Mouse (Mus musculus) kidney, adult 2 months (tissue): ENCODE data around the gene Rnf126. TPM values are rescaled to one million over a fixed set of nuclear protein-coding genes. Genes with fewer than 3 reads are reported as not detected.

Experiments
- DNase-seq: peaks from one replicate; pipeline ENCODE4 v3.0.0; 2021
- H3K27ac ChIP-seq: fragments of 200-500 bp; 2 replicates; pipeline ENCODE4 v1.5.1; 2012; ENCODE audit warnings: low read depth, low read length, control low read depth, inconsistent platforms; ENCODE audit not compliant: insufficient read depth
- H3K27me3 ChIP-seq: fragments of 200-500 bp; replicated peaks from 2 replicates; pipeline ENCODE4 v1.6.1; 2012; ENCODE audit warnings: mild to moderate bottlenecking, moderate library complexity, low read length, inconsistent platforms; ENCODE audit not compliant: control insufficient read depth, insufficient read depth
- H3K36me3 ChIP-seq: fragments of 200-500 bp; 2 replicates; pipeline ENCODE4 v1.6.1; 2012; ENCODE audit warnings: mild to moderate bottlenecking, moderate library complexity, low read length, inconsistent platforms; ENCODE audit not compliant: control insufficient read depth, insufficient read depth
- H3K4me1 ChIP-seq: fragments of 200-500 bp; 2 replicates; pipeline ENCODE4 v1.6.1; 2011; ENCODE audit warnings: low read length; ENCODE audit not compliant: control insufficient read depth, insufficient read depth
- H3K4me3 ChIP-seq: fragments of 200-500 bp; 2 replicates; pipeline ENCODE4 v1.5.1; 2011; ENCODE audit warnings: mild to moderate bottlenecking, low read depth, low read length, control low read depth; ENCODE audit not compliant: insufficient read depth
- CTCF ChIP-seq: fragments of 200-500 bp; conservative IDR thresholded peaks from 2 replicates; pipeline ENCODE4 v1.5.1; 2011; ENCODE audit warnings: low read depth, mild to moderate bottlenecking, control low read depth, low read length, moderate library complexity, mixed read lengths; ENCODE audit not compliant: insufficient read depth, insufficient read length
- POLR2A ChIP-seq: fragments of 200-500 bp; IDR thresholded peaks from one replicate; pipeline ENCODE4 v1.6.1; 2011; ENCODE audit warnings: low read depth, low read length, control low read depth
- WGBS: fragments of 180-500 bp; shearing (Covaris S2); methylation state at CpG from one replicate; pipeline ENCODE4 v1.1.7; 2018; 5-methylcytosine and 5-hydroxymethylcytosine counted together
- polyA plus RNA-seq: library from polyadenylated mRNA; depleted of rRNA; stranded (reverse); fragments of >200 nt; gene quantifications from 2 replicates; pipeline ENCODE4 v1.2.3, GENCODE M21; 2012

Gene Rnf126
- polyA plus RNA-seq, 1 experiment, result 90.2 TPM

DNA sequence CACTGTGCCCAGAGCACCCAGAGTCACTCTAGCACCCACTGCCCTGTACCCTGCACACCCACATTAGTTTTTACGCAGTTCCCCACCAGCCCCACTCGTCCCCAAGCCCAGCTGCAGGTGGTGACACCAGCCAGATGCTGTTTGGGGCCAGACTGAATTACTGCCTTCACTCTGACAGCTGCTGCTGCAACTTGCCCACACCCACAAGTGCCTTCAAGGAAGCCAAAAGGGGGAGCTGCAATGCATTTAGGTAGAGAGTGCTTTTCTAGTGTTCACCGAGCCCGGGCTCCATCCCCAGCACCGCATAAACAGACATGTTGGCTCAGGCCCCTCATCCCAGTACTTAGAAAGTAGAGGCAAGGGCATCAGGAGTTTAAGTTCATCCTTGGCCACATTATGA lies 15.2 kb upstream of the Rnf126 start:
- whole genome bisulfite sequencing, result 82% methylated on average over 5 of the region's 5 CpGs

DNA sequence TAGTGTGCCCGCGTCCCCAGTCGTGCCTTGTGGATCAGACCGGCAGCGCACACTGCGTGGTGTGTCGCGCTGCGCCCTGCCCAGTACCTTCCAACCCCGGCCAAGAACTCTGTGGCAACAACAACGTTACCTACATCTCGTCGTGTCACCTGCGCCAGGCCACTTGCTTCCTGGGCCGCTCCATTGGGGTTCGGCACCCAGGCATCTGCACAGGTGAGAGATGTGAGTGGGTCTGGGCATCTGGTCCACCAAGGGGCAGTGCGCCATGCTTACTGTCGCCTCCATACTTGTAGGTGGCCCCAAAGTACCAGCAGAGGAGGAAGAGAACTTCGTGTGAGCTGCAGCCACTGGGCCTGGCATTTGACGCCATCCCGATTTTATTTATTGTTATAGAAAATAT lies 14.4 kb upstream of the Rnf126 start:
- no peak overlapping the region for H3K27ac ChIP-seq
- H3K4me1 ChIP-seq, result no peaks in the 10 kb centered on the region
- 38% methylated on average over 21 of the region's 21 CpGs for WGBS
- peak overlapping the region; percentile 61; the same call in 1 of the 2 replicates for H3K4me3 ChIP-seq
- no peaks in the 10 kb centered on the region for H3K27me3 ChIP-seq
- no peak for DNase-seq
- no peak for TF ChIP-seq POLR2A
- TF ChIP-seq CTCF, result no peak
- H3K36me3 ChIP-seq, result no peaks in the 10 kb centered on the region

More for the DNA sequence above, 15.2 kb upstream of the Rnf126 start:
- Histone ChIP-seq H3K27ac (no peak overlapping the region), H3K4me3 (no peak overlapping the region), H3K36me3 (no peaks in the 10 kb centered on the region), H3K4me1 (no peaks in the 10 kb centered on the region), H3K27me3 (no peaks in the 10 kb centered on the region)
- no peak for DNase-seq
- TF ChIP-seq POLR2A, result no peak
- no peak for TF ChIP-seq CTCF

DNA sequence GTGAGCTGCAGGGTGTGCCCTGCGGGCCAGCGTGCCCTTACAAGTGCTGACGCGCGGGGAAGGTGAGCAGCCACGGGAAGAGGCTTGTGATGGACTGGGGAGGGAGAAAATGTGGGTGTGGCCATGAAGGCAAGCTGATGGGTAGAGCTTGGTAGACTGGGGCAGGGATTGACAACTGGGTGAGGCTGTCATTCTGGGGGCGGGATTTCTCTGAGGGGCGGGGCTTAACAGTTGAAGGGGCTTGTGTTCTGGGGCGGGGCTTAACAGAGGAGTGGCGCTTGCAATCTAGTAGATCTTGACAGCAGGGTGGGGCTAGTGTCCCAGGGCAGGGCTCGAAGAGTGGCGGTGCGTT lies 13.9 kb upstream of the Rnf126 start:
- peak overlapping the region; percentile 61 for H3K4me3 ChIP-seq
- H3K27me3 ChIP-seq, result no peaks in the 10 kb centered on the region

DNA sequence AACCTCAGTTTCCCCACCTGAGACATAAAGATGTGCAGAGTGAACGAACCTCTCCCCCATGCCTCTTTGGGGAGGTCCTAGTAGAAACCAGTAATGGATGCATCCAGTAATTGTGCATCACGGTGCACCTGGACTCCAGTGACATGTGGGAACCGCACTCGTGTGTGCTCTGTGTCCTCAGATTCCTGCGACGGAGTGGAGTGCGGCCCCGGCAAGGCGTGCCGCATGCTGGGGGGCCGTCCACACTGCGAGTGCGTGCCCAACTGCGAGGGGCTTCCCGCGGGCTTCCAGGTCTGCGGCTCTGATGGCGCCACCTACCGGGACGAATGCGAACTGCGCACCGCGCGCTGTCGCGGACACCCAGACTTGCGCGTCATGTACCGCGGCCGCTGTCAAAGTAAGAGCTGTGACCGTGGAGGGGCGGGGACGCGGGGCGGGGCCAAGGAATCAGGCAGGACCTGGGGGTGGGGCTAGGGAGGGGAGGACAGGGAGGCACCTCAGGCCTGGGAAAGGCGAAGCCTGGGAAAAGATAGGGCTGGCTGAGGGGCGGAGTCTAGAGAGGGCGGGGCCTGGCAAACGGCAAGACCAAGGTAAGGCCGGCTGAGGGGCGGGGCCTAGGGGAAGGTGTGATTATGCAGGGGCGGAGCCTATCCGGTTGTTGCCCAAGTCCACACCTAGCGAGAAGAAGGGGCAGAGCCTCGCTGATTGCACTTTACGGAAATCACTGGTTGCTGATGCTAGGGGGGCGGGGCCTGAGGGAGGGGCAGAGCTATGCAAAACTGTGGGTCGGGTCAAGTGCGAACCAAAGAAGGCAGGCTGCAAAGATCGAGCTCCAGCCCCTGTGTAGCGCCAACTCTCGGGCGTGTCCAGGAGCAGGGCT lies 13.3 kb upstream of the Rnf126 start:
- peak overlapping the region; percentile 52 for H3K27ac ChIP-seq
- H3K36me3 ChIP-seq, result no peaks in the 10 kb centered on the region
- DNase-seq, result peak; percentile 99
- 2% methylated on average over 53 of the region's 55 CpGs for WGBS
- no peaks in the 10 kb centered on the region for H3K27me3 ChIP-seq
- TF ChIP-seq CTCF, result peak; percentile 76
- TF ChIP-seq POLR2A, result no peak
- peak overlapping the region; percentile 61 for H3K4me3 ChIP-seq
- H3K4me1 ChIP-seq, result no peaks in the 10 kb centered on the region

More for the DNA sequence above, 13.9 kb upstream of the Rnf126 start:
- Histone ChIP-seq H3K27ac (peak overlapping the region; percentile 52), H3K4me1 (no peaks in the 10 kb centered on the region), H3K36me3 (no peaks in the 10 kb centered on the region)
- TF ChIP-seq CTCF (0 out of 2 replicates have a peak, but pooled peaks have one; percentile 3), POLR2A (no peak)
- no peak for DNase-seq
- WGBS, result under 1% methylated on average over 13 of the region's 13 CpGs

DNA sequence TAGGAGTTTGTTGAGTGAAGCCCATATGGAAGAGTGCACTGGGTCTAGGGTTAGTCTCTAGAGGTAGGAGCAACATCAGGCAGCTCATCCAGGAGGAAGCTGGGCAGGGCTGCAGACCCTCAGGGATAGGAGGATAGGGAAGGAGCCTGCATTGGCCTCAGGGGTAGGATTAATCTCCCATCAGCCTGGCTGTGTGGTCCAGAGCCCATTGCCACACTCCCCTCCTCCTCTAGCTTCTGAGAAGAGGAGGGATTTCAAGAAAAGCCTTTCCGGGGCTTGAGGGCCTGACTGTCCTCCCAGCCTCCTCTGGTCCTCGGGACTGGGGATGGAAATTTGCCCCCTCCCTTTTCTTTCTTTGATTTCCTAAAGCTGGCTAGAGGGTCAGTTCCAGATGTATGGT lies 12.4 kb upstream of the Rnf126 start:
- Histone ChIP-seq H3K27me3 (no peaks in the 10 kb centered on the region), H3K36me3 (no peaks in the 10 kb centered on the region), H3K4me1 (no peaks in the 10 kb centered on the region), H3K4me3 (no peak overlapping the region), H3K27ac (no peak overlapping the region)
- no peak for TF ChIP-seq POLR2A
- TF ChIP-seq CTCF, result no peak
- WGBS, result 28% methylated on average over 2 of the region's 2 CpGs
- DNase-seq, result no peak

DNA sequence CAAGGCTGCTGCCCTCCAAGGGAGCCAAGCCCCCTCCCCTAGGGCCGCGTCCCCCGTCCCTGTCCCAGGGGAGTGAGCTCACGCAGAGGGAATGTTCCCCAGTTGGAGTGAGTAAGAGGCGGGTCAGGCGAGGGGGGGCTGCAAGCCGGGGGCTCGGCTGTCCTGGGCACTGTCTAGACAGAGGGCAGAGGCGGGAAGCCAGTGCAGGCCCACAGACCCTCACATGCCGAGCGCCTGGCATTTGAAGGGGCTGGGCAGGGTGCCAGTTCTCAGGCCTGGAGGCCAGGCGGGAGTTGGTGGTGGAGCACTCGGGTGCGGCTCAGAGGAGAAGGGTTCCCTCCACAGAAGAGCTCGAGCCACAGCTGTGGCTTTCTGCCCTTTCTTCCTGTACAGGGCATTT lies 11.3 kb upstream of the Rnf126 start:
- H3K27ac ChIP-seq, result 0 out of 2 replicates have a peak overlapping the region, but pooled peaks have one; percentile 5
- 16% methylated on average over 15 of the region's 15 CpGs for WGBS
- DNase-seq, result peak; percentile 42
- H3K4me3 ChIP-seq, result peak overlapping the region; percentile 2; the same call in 1 of the 2 replicates
- no peaks in the 10 kb centered on the region for H3K36me3 ChIP-seq
- no peaks in the 10 kb centered on the region for H3K4me1 ChIP-seq
- no peak for TF ChIP-seq POLR2A
- no peak for TF ChIP-seq CTCF
- no peaks in the 10 kb centered on the region for H3K27me3 ChIP-seq

DNA sequence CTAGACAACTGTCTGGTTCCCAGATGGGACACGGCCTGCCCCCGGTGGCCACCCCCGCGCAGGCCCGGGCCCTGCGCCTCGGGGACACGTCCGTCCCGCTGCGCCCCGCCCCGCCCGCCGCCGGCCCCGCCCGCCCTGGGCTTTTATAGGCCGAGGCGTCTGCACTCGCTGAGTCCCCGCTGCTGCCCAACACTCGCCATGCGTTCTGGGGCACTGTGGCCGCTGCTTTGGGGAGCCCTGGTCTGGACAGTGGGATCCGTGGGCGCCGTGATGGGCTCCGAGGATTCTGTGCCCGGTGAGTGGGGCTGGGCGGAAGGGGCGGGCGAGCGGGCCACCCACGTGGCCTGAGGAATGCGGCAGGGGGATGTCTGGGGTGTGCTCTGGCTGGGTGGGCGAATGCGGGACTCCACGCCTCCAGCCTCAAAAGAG lies 10.4 kb upstream of the Rnf126 start, which contains the start of gene Fstl3:
TSS of gene Fstl3 (plus strand) at position 170 of the 429 bp plus-strand sequence.
- TF ChIP-seq CTCF (no peak), POLR2A (no peak)
- Histone ChIP-seq H3K36me3 (no peaks in the 10 kb centered on the region), H3K4me1 (no peaks in the 10 kb centered on the region), H3K27ac (no peak within 1 kb of the TSS), H3K4me3 (peak within 1 kb of the TSS; percentile 44), H3K27me3 (no peaks in the 10 kb centered on the region)
- peak; percentile 46 for DNase-seq
- 4% methylated on average over 39 of the region's 39 CpGs for WGBS
